Mouse (Mus musculus) thymus, postnatal 0 days (tissue): ENCODE measurements around the gene Npvf. TPM values are rescaled to one million over a fixed set of nuclear protein-coding genes. Genes with fewer than 3 reads are reported as not detected.
"Not testable (repeated sequence)": the region's sequence is repeated elsewhere in the genome, so short reads cannot be mapped to it uniquely, and the experiment has no call there.

Experiments used
- DNase-seq: peaks from one replicate; pipeline ENCODE4 v3.0.0-alpha.2; 2015; ENCODE audit warnings: low spot score
- polyA plus RNA-seq: library from polyadenylated mRNA; unstranded; fragments of >200 nt; fragmentation: Nextera tagmentation; extraction: Ambion mirVana; gene quantifications from 2 replicates; pipeline ENCODE4 v1.2.1, GENCODE M21; 2015

Npvf gene
- polyA plus RNA-seq, 1 experiment from 2014 or later = 0.23 TPM

GRCm38 (mm10) chr6:50640377-50640776 lies 13.9 kb downstream of the Npvf start:
- no peak for DNase-seq

- no peak for DNase-seq
Observed at GRCm38 (mm10) chr6:50639656-50640055, 14.6 kb downstream of the Npvf start.

- not testable (repeated sequence) for DNase-seq
Observed at GRCm38 (mm10) chr6:50626170-50626569, 28.1 kb downstream of the Npvf start.

GRCm38 (mm10) chr6:50618273-50618672 lies 36.0 kb downstream of the Npvf start:
- not testable (repeated sequence) for DNase-seq

- peak; percentile 79 for DNase-seq
Observed at GRCm38 (mm10) chr6:50601620-50602019, 52.6 kb downstream of the Npvf start.

Other genes starting within 250 kb of the Npvf start
- gene Osbpl3, start 198.2 kb downstream of the Npvf start, polyA plus RNA-seq = 6.5 and 7.7 TPM in 2 replicates
- gene Cycs, start 87.9 kb downstream of the Npvf start, polyA plus RNA-seq = 73.5 and 77.6 TPM in 2 replicates
- gene 4921507P07Rik, start 57.8 kb downstream of the Npvf start, polyA plus RNA-seq = 0.20 and 0.39 TPM in 2 replicates